Mouse (Mus musculus) c-Kit-positive CD71-negative TER-119-negative erythroid progenitor cells, embryonic 14.5 days (primary cell): ENCODE measurements around the gene Grik5.

Source experiments
- DNase-seq: peaks from one replicate; pipeline ENCODE4 v3.0.0-alpha.2; 2013; ENCODE audit warnings: low read depth

The Grik5 gene

GRCm38 (mm10) chr7:25031528-25031927, 40.6 kb downstream of the Grik5 start:
- DNase-seq, result no peak

DNA sequence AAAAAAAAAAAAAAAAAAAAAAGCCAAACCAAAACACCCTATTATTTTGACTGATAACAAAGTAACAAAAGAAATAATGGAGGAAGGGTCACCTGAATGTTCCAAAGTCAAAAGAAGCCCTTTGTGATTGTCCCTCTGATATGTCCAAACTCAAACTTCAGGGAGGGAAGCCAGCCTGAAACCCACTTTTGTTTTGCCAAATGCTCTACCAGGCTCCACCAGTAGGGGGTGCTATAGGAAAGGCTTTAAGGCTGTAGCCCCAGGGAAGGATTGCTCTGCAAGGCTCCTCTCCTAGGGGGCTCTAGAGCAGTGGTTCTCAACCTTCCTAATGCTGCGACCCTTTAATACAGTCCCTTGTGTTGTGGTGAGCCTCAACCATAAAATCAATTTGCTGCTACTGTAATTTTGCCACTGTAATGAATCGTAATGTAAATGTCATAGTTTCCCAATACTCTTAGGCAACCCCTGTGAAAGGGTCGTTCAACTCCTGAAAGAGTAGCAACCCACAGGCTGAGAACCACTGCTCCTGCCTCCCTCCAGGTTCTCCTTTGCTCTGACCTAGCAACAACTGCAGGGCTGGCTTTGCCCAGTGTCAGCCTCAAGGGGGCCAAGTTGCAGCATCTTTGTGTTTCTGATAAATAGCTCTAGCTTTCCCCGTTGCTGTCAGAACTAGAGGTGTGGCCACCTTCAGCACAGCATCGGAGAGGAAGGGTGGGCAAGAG, 42.0 kb downstream of the Grik5 start:
- DNase-seq, result peak; percentile 80

DNA sequence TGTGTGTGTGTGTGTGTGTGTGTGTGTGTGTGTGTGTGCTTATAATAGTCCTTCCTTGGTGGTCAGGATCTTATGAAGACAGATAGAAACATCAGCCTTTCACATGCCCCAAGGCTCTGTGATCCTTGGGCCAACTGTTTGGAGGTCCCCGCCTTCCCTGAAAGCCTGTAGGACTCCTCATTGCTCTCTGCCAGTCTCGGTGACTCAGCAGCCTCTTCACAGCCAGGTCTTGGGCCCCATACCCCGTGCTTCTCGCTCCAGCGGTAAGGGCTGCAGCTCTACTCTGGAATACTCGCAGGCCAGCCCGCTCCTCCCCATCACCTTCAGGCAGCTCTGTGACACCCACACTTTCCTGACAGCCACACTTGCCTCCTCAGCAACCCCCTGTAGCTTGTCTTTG, 45.7 kb downstream of the Grik5 start:
- no peak for DNase-seq

DNA sequence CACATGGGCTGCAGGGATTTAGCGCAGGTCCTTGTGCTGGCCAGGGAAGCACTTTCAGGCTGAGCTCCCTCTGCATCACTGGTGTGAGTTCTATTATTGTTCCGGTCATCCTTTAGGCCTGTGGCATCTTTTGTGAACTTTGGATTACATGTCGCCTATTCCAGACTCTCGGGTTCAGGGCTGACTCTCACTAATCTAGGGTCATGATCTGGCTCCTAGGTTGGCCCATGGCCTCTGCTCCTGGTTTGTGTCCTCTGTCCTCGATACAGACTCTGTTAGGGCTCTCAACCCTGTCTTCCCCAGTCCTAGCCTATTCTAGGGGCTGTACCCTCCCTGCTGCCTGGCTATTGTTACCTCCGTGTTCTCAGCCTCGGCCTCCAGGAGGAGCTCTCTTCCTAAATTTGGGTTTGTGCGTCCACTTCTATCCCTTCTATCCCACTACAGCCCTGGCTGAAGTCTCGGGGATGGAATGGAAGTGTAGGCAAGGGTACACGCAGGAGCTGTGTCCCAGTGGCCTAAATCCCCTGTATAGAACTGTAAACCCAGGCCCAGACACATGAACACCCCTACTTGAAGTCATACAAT, 46.2 kb downstream of the Grik5 start:
- no peak for DNase-seq

DNA sequence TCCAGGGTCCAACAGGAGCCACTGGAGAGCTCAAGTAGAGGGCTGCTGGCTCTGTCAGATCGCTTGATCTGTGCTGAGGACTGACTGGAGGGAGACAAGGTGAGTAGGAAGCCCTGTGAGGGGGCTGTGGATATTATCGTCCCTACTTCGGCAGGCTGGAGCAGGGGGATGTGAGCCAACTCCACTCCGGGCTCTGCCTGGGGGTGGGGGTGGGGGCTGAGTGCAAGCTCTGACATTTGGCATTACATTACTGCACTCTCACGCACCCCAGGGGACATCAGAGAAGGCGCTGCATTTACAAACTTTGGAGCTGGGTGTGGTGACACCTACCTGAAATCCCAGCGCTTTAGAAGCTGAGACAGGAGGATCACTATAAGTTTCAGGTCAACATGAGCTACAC, 60.6 kb downstream of the Grik5 start:
- no peak for DNase-seq

- peak; percentile 40 for DNase-seq
Measured at GRCm38 (mm10) chr7:25010090-25010913, 61.8 kb downstream of the Grik5 start.

GRCm38 (mm10) chr7:25009099-25009700, 62.9 kb downstream of the Grik5 start:
- DNase-seq, result no peak

DNA sequence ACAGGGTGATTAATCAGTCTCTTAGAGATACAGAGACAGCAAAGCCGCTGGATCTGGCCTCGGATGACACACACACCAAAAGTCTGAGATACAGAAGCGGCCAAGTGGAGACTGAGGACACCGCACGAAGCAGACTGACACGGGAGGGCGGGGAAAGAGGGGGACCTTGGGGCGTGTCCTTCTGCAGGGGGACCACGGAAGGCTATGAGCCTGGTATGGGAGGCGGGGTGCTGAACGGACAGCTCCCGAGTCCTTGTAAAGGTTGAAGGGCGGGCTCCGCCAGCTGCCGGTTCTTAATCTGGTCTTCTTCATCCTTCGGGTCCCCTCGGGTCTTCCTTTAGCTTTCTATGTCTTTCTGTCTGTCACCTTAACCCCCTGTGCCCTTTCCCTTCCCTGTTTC, 63.5 kb downstream of the Grik5 start:
- DNase-seq, result peak; percentile 84

- no peak for DNase-seq
Measured at GRCm38 (mm10) chr7:25007609-25008374, 64.4 kb downstream of the Grik5 start.

DNA sequence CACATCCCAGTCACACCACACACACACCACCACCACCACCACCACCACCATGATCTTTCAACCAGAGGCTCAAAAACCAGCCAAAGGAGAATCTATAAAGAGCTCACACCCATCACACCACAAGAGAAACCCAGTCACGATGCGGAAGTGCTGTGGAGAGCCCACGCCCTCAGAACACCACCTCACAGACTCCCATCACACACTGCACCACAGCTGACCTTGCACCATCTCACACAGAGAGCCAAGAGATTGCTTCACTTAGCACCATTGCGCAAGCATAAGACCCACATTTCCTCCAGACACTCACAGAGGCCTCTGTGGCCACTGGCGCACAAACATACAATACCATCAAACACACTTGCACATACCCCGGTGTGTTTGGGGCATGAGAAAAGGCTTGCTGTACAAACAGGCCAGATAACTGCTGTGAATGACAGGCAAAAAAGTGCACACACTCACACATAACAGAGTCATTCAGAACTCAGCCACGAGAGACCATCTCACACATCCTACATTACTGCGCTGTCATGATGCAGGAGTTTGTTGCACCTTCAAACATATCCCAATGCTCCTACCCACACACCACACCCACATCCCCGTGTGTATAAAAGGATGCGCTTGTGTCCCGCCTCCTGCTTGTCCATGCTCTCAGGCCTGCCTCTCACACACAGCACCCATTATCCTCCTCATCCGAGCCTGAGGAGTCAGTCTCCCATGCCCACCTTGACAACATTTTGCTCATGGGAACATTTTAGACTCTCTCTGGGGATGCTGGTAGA, 65.4 kb downstream of the Grik5 start:
- DNase-seq, result peak; percentile 68

- no peak for DNase-seq
Measured at GRCm38 (mm10) chr7:25006171-25006570, 66.0 kb downstream of the Grik5 start.

- DNase-seq, result no peak
Measured at GRCm38 (mm10) chr7:25005421-25006065, 66.6 kb downstream of the Grik5 start, which contains the start of gene Atp1a3. Atp1a3 (minus strand) TSS chr7:25005958.

DNA sequence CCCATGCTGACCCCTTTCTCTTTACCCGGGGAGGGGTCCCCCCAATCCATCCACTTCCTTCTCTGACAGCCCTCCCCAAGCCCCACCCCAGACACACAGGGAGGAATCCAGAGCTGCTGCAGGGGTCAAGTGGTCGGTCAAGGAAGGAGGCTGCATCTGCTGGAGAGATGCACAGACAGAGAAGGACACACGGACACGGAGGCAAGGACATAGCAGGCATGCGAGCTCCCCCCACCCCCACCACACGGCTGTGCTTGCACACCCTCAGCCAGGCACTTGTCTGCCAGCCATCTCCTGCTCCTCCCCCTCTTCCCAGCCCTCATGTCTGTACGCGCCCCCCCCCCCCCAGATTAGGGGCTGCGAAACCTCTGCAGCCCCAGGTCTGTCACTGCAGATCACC, 67.3 kb downstream of the Grik5 start:
- no peak for DNase-seq

DNA sequence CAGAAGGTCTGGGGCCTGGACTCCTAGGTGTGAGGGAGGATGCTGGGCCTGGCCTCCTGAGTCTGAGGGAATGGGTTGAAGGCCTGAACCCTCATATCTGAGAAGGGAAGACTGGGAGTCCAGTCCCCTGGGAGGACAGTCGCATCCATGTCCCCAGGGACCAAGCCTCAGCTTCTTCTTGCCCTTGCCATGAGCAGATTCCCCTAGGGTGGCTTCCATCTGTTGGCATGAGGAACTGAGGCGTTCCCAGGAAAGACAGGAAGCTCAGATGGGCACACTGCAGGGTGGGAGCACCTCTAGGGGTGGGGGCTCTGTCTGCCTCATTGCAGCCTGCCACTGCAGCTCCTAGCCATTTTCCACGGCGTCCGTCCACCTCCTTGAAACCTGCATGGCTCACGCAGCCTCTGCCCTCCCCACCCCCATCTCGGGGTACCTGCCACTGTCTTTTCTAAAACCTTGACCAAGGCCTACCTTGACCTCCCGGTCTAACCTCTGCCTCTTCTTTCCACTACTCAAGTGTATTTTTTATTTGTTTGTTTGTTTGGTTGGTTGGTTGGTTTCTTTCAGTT, 68.2 kb downstream of the Grik5 start:
- no peak for DNase-seq

DNA sequence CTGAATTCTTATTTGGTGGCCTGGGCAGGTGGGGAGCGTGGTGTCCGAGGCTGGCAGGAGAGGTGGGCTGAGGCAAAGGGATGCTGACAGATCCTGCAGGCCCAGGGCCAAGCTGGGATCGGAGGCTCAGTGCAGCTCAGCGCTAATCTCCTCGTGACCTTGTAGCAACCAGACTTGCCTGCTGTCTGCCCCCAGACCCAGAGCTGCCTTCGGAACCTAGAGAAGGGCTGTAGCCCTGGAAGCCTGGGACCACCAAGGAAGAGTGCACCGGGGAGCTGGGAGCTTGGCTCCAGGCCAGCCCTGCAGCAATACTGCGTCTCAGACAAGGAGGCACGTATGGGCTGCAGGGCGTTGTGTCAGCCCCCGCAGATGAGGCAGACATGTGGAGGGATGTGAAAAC, 68.9 kb downstream of the Grik5 start:
- no peak for DNase-seq

GRCm38 (mm10) chr7:25000711-25001110, 71.4 kb downstream of the Grik5 start:
- no peak for DNase-seq

DNA sequence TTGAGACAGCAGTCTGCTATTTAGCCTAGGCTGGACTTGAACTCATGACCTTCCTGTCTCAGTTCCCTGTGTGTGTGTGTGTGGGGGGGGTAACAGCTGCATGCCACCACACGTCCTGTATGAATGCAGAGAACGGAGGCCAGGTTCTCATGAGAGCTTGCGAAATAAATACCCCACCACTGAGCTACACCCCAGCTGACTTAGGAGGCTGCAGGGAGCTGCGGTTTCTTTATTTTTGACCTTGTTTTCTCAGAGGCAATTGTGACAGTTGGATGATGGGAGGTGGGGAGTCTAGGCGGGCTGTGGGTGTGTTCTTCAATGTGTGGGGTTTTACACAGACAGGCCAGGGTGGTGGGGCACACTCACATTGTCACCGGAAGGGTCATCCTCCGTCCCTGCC, 71.9 kb downstream of the Grik5 start:
- DNase-seq, result no peak

DNA sequence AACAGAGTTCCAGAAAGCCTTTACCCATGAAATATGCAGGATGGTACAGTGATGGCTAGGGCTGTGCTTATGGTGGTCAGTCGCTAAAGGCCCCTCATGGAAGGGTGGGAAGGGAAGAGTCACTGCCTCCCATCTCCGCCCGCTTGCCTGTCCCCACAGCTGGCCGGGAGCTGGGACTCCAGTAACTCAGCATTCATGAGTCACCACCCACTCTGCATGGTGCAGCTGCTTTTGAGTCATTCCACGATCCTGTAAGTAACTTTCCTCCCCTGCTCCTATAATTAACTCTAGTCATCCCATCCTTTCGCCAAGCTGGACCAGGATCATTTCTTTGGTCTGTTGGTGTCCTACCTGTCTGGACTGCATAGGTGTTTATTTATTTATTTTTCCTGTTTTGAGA, 79.1 kb downstream of the Grik5 start:
- no peak for DNase-seq

- DNase-seq, result no peak
Measured at GRCm38 (mm10) chr7:24990478-24990877, 81.7 kb downstream of the Grik5 start.

- no peak for DNase-seq
Measured at GRCm38 (mm10) chr7:24987941-24988340, 84.2 kb downstream of the Grik5 start.
